Mouse (Mus musculus) heart, embryonic 13.5 days (tissue): Measurements from ENCODE around the gene Ncf4. TPM values are rescaled to one million over a fixed set of nuclear protein-coding genes. Genes with fewer than 3 reads are reported as not detected.
A peak's percentile ranks its signal among the peaks of the same experiment; 100 is the strongest.
"Not testable (repeated sequence)": the region's sequence is repeated elsewhere in the genome, so short reads cannot be mapped to it uniquely, and the experiment has no call there.

Source experiments
- ATAC-seq: fragments of 200-750 bp; cut with Nextera tagmentation; 2 replicates; pipeline ENCODE4 v1.8.0; 2017; ENCODE audit warnings: moderate TSS enrichment; ENCODE audit not compliant: insufficient number of reproducible peaks, low FRiP score, low TSS enrichment; ENCODE audit errors: extremely low read depth
- H3K27ac ChIP-seq: fragments of 300-500 bp; sonication (generic); replicated peaks from 2 replicates; pipeline ENCODE4 v1.5.1; 2015; ENCODE audit warnings: moderate library complexity, mild to moderate bottlenecking, inconsistent platforms
- H3K27me3 ChIP-seq: fragments of 300-500 bp; sonication (generic); replicated peaks from 2 replicates; pipeline ENCODE4 v1.6.1; 2015; ENCODE audit warnings: mild to moderate bottlenecking, inconsistent platforms
- H3K36me3 ChIP-seq: fragments of 300-500 bp; sonication (generic); 2 replicates; pipeline ENCODE4 v1.6.1; 2015; ENCODE audit warnings: mild to moderate bottlenecking, inconsistent platforms
- H3K4me1 ChIP-seq: fragments of 300-500 bp; sonication (generic); 2 replicates; pipeline ENCODE4 v1.6.1; 2015; ENCODE audit warnings: inconsistent platforms
- H3K4me2 ChIP-seq: fragments of 300-500 bp; sonication (generic); 2 replicates; pipeline ENCODE4 v1.6.1; 2015; ENCODE audit warnings: inconsistent platforms, mild to moderate bottlenecking, moderate library complexity
- H3K4me3 ChIP-seq: fragments of 300-500 bp; sonication (generic); 2 replicates; pipeline ENCODE4 v1.5.1; 2015; ENCODE audit warnings: moderate library complexity, mild to moderate bottlenecking, inconsistent platforms
- H3K9ac ChIP-seq: fragments of 300-500 bp; sonication (generic); 2 replicates; pipeline ENCODE4 v1.6.1; 2015; ENCODE audit warnings: inconsistent platforms, mild to moderate bottlenecking, moderate library complexity
- H3K9me3 ChIP-seq: fragments of 300-500 bp; sonication (generic); 2 replicates; pipeline ENCODE4 v1.6.1; 2016; ENCODE audit warnings: inconsistent platforms
- WGBS: fragments of 180-500 bp; shearing (Covaris S2); methylation state at CpG from one replicate; pipeline ENCODE4 v1.1.7; 2015; ENCODE audit warnings: mixed read lengths; 5-methylcytosine and 5-hydroxymethylcytosine counted together
- polyA plus RNA-seq: library from polyadenylated mRNA; unstranded; fragments of >200 nt; fragmentation: Nextera tagmentation; extraction: Ambion mirVana; gene quantifications from 2 replicates; pipeline ENCODE4 v1.2.1, GENCODE M21; 2015

The Ncf4 gene
- polyA plus RNA-seq, 1 experiment from 2014 or later: 7.5 TPM

- no peaks in the 10 kb centered on the region for H3K9me3 ChIP-seq
- 0 out of 2 replicates have a peak overlapping the region, but pooled peaks have one; percentile 15 for H3K27ac ChIP-seq
- ATAC-seq: no peak
- 29% methylated on average over 7 of the region's 7 CpGs for WGBS
- no peaks in the 10 kb centered on the region for H3K36me3 ChIP-seq
- H3K27me3 ChIP-seq: peaks cover 34% of the 10 kb centered on the region
- no peak overlapping the region for H3K4me2 ChIP-seq
- H3K4me3 ChIP-seq: no peak overlapping the region
- H3K9ac ChIP-seq: no peak overlapping the region
- H3K4me1 ChIP-seq: peaks cover 14% of the 10 kb centered on the region
Measured at GRCm38 (mm10) chr15:78257326-78258050, 12.9 kb downstream of the Ncf4 start.

GRCm38 (mm10) chr15:78258246-78258865 is 13.8 kb downstream of the Ncf4 start:
- ATAC-seq: no peak
- Histone ChIP-seq H3K27ac (peak overlapping the region; percentile 15; the same call in 1 of the 2 replicates), H3K4me3 (no peak overlapping the region), H3K4me2 (no peak overlapping the region), H3K9me3 (no peaks in the 10 kb centered on the region), H3K9ac (no peak overlapping the region), H3K4me1 (peaks cover 14% of the 10 kb centered on the region), H3K36me3 (no peaks in the 10 kb centered on the region), H3K27me3 (peaks cover 26% of the 10 kb centered on the region)
- WGBS: 56% methylated on average over 10 of the region's 10 CpGs

- Histone ChIP-seq H3K27ac (no peak overlapping the region; the same call in 1 of the 2 replicates), H3K9me3 (no peaks in the 10 kb centered on the region), H3K4me3 (no peak overlapping the region; the same call in 1 of the 2 replicates), H3K9ac (no peak overlapping the region), H3K27me3 (peaks cover 1% of the 10 kb centered on the region), H3K4me1 (peaks cover 14% of the 10 kb centered on the region), H3K4me2 (peak overlapping the region; percentile 48), H3K36me3 (no peaks in the 10 kb centered on the region)
- peak; percentile 53 for ATAC-seq
- 48% methylated on average over 13 of the region's 13 CpGs for WGBS
Measured at GRCm38 (mm10) chr15:78260668-78261333, 16.2 kb downstream of the Ncf4 start.

- WGBS: 75% methylated on average over 3 of the region's 3 CpGs
- Histone ChIP-seq H3K9ac (no peak overlapping the region), H3K4me2 (no peak overlapping the region), H3K9me3 (no peaks in the 10 kb centered on the region), H3K27ac (no peak overlapping the region), H3K4me3 (no peak overlapping the region), H3K36me3 (no peaks in the 10 kb centered on the region), H3K27me3 (no peaks in the 10 kb centered on the region; the same call in 1 of the 2 replicates), H3K4me1 (peaks cover 9% of the 10 kb centered on the region)
- ATAC-seq: no peak
Measured at GRCm38 (mm10) chr15:78263286-78263685, 18.7 kb downstream of the Ncf4 start.

DNA sequence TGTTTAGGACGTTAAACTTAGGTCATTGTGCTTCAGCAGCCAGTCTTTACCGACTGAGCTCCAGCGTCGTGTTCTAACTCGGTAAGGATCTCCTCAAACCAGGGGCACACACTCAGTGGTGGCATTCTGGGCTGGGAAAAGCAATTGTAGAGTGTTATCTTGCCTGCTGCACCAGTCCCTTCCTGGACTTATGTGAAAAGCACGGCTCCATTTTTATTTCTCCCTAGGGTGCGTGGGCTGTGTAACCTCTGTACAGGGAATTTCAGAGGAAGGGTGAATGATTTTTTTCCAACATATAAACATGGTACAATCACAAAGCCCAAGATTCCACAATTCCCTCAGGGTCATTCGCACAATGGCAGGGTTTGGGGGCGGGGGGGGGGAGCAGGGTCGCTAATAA is 22.8 kb downstream of the Ncf4 start:
- Histone ChIP-seq H3K36me3 (no peaks in the 10 kb centered on the region), H3K27ac (peak overlapping the region; percentile 46), H3K9me3 (0 out of 2 replicates have a peak, but pooled peaks cover 5% of the 10 kb centered on the region), H3K9ac (no peak overlapping the region), H3K4me1 (peaks cover 3% of the 10 kb centered on the region; the same call in 1 of the 2 replicates), H3K4me2 (peak overlapping the region; percentile 10; the same call in 1 of the 2 replicates), H3K27me3 (no peaks in the 10 kb centered on the region), H3K4me3 (no peak overlapping the region)
- ATAC-seq: no peak
- WGBS: 57% methylated on average over 10 of the region's 10 CpGs

DNA sequence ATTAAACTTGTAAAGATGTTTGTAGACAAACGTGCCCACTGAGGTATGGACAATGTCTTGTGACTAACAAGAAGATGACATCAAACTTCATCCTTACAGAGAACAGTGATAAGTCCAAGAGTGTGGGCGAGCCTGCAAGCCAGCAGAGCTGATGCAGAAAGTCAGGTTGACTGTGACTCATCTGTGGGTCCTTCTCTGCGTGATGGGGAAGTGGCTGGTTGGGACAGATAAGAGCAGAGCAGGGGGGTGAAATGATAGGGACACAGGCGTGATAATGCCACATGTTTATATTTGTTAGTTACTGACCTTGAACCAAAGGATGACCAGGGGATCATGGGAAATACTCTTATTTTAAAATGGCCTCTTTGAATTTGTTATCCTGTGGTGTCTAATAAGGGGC is 23.3 kb downstream of the Ncf4 start:
- 0 out of 2 replicates have a peak, but pooled peaks cover 5% of the 10 kb centered on the region for H3K9me3 ChIP-seq
- H3K4me1 ChIP-seq: peaks cover 3% of the 10 kb centered on the region; the same call in 1 of the 2 replicates
- no peaks in the 10 kb centered on the region for H3K36me3 ChIP-seq
- ATAC-seq: peak; percentile 76
- H3K27ac ChIP-seq: peak overlapping the region; percentile 46
- no peaks in the 10 kb centered on the region for H3K27me3 ChIP-seq
- H3K4me2 ChIP-seq: peak overlapping the region; percentile 10; the same call in 1 of the 2 replicates
- 24% methylated on average over 4 of the region's 4 CpGs for WGBS
- H3K4me3 ChIP-seq: no peak overlapping the region
- no peak overlapping the region for H3K9ac ChIP-seq

DNA sequence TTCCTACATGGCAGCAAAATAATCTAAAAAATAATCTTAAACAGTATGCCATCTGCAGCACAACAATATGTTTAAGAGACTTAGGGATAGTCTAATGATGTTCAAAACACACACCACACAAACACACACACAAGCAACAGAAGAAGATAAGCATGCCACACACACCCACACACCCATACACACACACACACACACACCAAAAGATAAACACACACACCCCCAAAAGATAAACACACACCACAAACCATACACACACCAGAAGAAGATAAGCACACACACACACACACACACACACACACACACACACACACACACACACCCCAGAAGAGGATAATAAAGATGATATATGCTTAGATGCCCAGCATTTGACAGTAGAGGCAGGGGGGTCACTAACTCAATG is 26.6 kb downstream of the Ncf4 start:
- no peaks in the 10 kb centered on the region; the same call in 1 of the 2 replicates for H3K27me3 ChIP-seq
- no peak overlapping the region for H3K9ac ChIP-seq
- no peaks in the 10 kb centered on the region for H3K36me3 ChIP-seq
- ATAC-seq: no peak
- H3K9me3 ChIP-seq: 0 out of 2 replicates have a peak, but pooled peaks cover 5% of the 10 kb centered on the region
- no peak overlapping the region for H3K4me2 ChIP-seq
- H3K27ac ChIP-seq: no peak overlapping the region
- no peak overlapping the region for H3K4me3 ChIP-seq
- H3K4me1 ChIP-seq: peaks cover 3% of the 10 kb centered on the region; the same call in 1 of the 2 replicates

- Histone ChIP-seq H3K4me1 (no peaks in the 10 kb centered on the region), H3K9me3 (no peaks in the 10 kb centered on the region), H3K9ac (no peak overlapping the region), H3K4me3 (no peak overlapping the region), H3K4me2 (no peak overlapping the region), H3K36me3 (no peaks in the 10 kb centered on the region), H3K27me3 (no peaks in the 10 kb centered on the region; the same call in 1 of the 2 replicates), H3K27ac (no peak overlapping the region)
- ATAC-seq: no peak
- 54% methylated on average over 2 of the region's 2 CpGs for WGBS
Measured at GRCm38 (mm10) chr15:78278308-78278707, 33.7 kb downstream of the Ncf4 start.

GRCm38 (mm10) chr15:78287941-78288340 is 43.3 kb downstream of the Ncf4 start:
- Histone ChIP-seq H3K27me3 (no peaks in the 10 kb centered on the region), H3K9ac (no peak overlapping the region), H3K4me2 (no peak overlapping the region), H3K36me3 (no peaks in the 10 kb centered on the region), H3K4me1 (peaks cover 14% of the 10 kb centered on the region; the same call in 1 of the 2 replicates), H3K4me3 (no peak overlapping the region), H3K9me3 (no peaks in the 10 kb centered on the region), H3K27ac (no peak overlapping the region)
- ATAC-seq: no peak
- 89% methylated on average over 5 of the region's 5 CpGs for WGBS

- 46% methylated on average over 5 of the region's 5 CpGs for WGBS
- H3K27ac ChIP-seq, H3K36me3 ChIP-seq, ATAC-seq, H3K4me2 ChIP-seq, H3K9me3 ChIP-seq, H3K27me3 ChIP-seq, H3K9ac ChIP-seq, H3K4me3 ChIP-seq: not testable (repeated sequence)
- H3K4me1 ChIP-seq: peaks cover 21% of the 10 kb centered on the region
Measured at GRCm38 (mm10) chr15:78289775-78290174, 45.2 kb downstream of the Ncf4 start.

DNA sequence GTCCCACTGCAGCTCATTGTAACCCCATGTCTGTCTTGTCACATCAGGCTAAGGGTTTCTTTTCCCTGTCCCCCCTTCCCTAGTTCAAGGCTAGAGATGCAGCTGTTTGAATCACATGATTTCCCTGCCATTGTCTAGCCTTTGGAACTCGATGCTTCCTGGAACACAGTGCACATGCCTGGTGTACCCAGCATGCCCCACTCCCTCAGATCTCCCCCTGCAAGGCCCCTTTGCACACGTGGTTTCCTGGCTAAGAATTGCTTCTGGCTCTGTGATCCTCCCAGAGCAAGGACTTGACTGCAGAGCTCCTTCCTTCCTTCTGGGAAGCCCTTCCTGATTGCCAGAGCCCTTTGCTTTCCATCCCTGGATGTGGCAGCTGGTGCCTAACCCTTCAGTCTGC is 48.6 kb downstream of the Ncf4 start:
- H3K27me3 ChIP-seq, H3K4me3 ChIP-seq, H3K27ac ChIP-seq, H3K9ac ChIP-seq, H3K4me2 ChIP-seq, ATAC-seq, H3K36me3 ChIP-seq, H3K9me3 ChIP-seq: not testable (repeated sequence)
- H3K4me1 ChIP-seq: peaks cover 16% of the 10 kb centered on the region
- WGBS: 20% methylated on average over 2 of the region's 2 CpGs
